Mouse (Mus musculus): ENCODE data around the gene Gm5938.

Gm5938 gene

GRCm38 (mm10) chrX:78125167-78125566 lies at the start of gene Gm5938:
Gm5938 (plus strand) TSS chrX:78125467.
- in situ Hi-C loops (cut with MboI, MseI), result no loop called here

- in situ Hi-C loops (cut with MboI, MseI), result no loop called here
Observed at GRCm38 (mm10) chrX:78091274-78091673, 34.0 kb upstream of the Gm5938 start, which contains the start of gene Obp1a. Obp1a (minus strand) TSS chrX:78091374.

Data from T-helper 2 cell (primary cell).